Mouse (Mus musculus) CH12.LX (cell line): ENCODE data around the gene Prickle2. TPM values are rescaled to one million over a fixed set of nuclear protein-coding genes. Genes with fewer than 3 reads are reported as not detected.

Experiments used
- DNase-seq: peaks from one replicate; pipeline ENCODE4 v3.0.0-alpha.2; 2013; ENCODE audit errors: extremely low read depth
- H3K27ac ChIP-seq: 2 replicates; pipeline ENCODE4 v1.5.1; 2012; ENCODE audit warnings: low read depth, mild to moderate bottlenecking, control low read depth, moderate library complexity; ENCODE audit not compliant: insufficient read depth
- H3K27me3 ChIP-seq: replicated peaks from 2 replicates; pipeline ENCODE3; 2012; ENCODE audit warnings: inconsistent platforms
- H3K36me3 ChIP-seq, 2 experiments: replicated peaks in 1 of 2; 2 replicates each; pipeline versions ENCODE3 to v1.6.1; 2012; ENCODE audit warnings: inconsistent platforms in 1 of 2, low read length in 1 of 2, mild to moderate bottlenecking in 1 of 2, mixed read lengths in 1 of 2, moderate library complexity in 1 of 2; ENCODE audit not compliant: control insufficient read depth in 1 of 2, insufficient read depth in 1 of 2
- H3K4me1 ChIP-seq, 2 experiments: 2 replicates each; pipeline ENCODE4 v1.6.1; 2012; ENCODE audit warnings: inconsistent platforms in 1 of 2, moderate library complexity in 1 of 2; ENCODE audit not compliant: insufficient read depth in 2 of 2, control insufficient read depth in 1 of 2
- H3K4me2 ChIP-seq: 2 replicates; pipeline ENCODE4 v1.6.1; 2012; ENCODE audit warnings: low read depth, mild to moderate bottlenecking, control low read depth; ENCODE audit not compliant: poor library complexity, insufficient read depth, severe bottlenecking
- H3K4me3 ChIP-seq, 3 experiments: fragments of 150-350 bp in 1 of 3; sonication (generic) in 1 of 3; replicated peaks in 1 of 3; 2 replicates each; pipeline versions ENCODE3 to v1.5.1; 2011 to 2012; ENCODE audit warnings: low read depth in 2 of 3, low read length in 2 of 3, mild to moderate bottlenecking in 2 of 3, moderate library complexity in 2 of 3, control low read depth in 1 of 3, improper control_type of control experiment in 1 of 3, inconsistent platforms in 1 of 3, mixed read lengths in 1 of 3; ENCODE audit not compliant: poor library complexity in 1 of 3
- H3K79me2 ChIP-seq: replicated peaks from 2 replicates; pipeline ENCODE4 v1.6.1; 2012; ENCODE audit warnings: mild to moderate bottlenecking, moderate library complexity; ENCODE audit not compliant: control insufficient read depth, poor library complexity, insufficient read depth, severe bottlenecking; ENCODE audit errors: extremely low read depth
- H3K9ac ChIP-seq: 2 replicates; pipeline ENCODE4 v1.6.1; 2012; ENCODE audit warnings: low read depth, mild to moderate bottlenecking, control low read depth, moderate library complexity; ENCODE audit not compliant: insufficient read depth
- H3K9me3 ChIP-seq: replicated peaks from 2 replicates; pipeline ENCODE3; 2012; ENCODE audit warnings: low read length, inconsistent platforms, mixed read lengths
- CTCF ChIP-seq, 2 experiments: IDR thresholded peaks in 1 of 2; conservative IDR thresholded peaks in 1 of 2; 2 replicates each; pipeline ENCODE4 v1.5.1; 2011 to 2012; ENCODE audit warnings: low read depth in 2 of 2, low read length in 2 of 2, improper control_type of control experiment in 1 of 2, inconsistent platforms in 1 of 2, mild to moderate bottlenecking in 1 of 2, moderate library complexity in 1 of 2
- ELF1 ChIP-seq: IDR thresholded peaks from 2 replicates; pipeline ENCODE4 v1.6.1; 2014; ENCODE audit warnings: low read depth, mild to moderate bottlenecking, inconsistent platforms, low read length, improper control_type of control experiment
- GABPA ChIP-seq: IDR thresholded peaks from 2 replicates; pipeline ENCODE4 v1.6.1; 2012; ENCODE audit warnings: low read depth, low read length, improper control_type of control experiment, inconsistent platforms; ENCODE audit not compliant: insufficient replicate concordance
- MAFK ChIP-seq: IDR thresholded peaks from 2 replicates; pipeline ENCODE4 v1.6.1; 2011; ENCODE audit warnings: low read length, improper control_type of control experiment; ENCODE audit not compliant: insufficient replicate concordance
- MAX ChIP-seq: IDR thresholded peaks from 2 replicates; pipeline ENCODE4 v1.6.1; 2011; ENCODE audit warnings: low read length, improper control_type of control experiment
- MXI1 ChIP-seq: IDR thresholded peaks from 2 replicates; pipeline ENCODE4 v1.6.1; 2011; ENCODE audit warnings: mild to moderate bottlenecking, low read depth, low read length, improper control_type of control experiment
- MYC ChIP-seq: IDR thresholded peaks from 2 replicates; pipeline ENCODE4 v1.6.1; 2011; ENCODE audit warnings: low read depth, mild to moderate bottlenecking, improper control_type of control experiment, low read length
- SMC3 ChIP-seq: IDR thresholded peaks from 2 replicates; pipeline ENCODE4 v1.6.1; 2011; ENCODE audit warnings: low read depth, low read length, improper control_type of control experiment
- TBP ChIP-seq: conservative IDR thresholded peaks from 2 replicates; pipeline ENCODE4 v1.6.1; 2011; ENCODE audit warnings: low read depth, low read length, improper control_type of control experiment
- TCF12 ChIP-seq: IDR thresholded peaks from 2 replicates; pipeline ENCODE4 v1.6.1; 2014; ENCODE audit warnings: low read depth, mild to moderate bottlenecking, inconsistent platforms, low read length, improper control_type of control experiment
- ZC3H11A ChIP-seq: IDR thresholded peaks from 2 replicates; pipeline ENCODE4 v1.6.1; 2012; ENCODE audit warnings: low read depth, mild to moderate bottlenecking, inconsistent platforms, low read length, improper control_type of control experiment
- ZKSCAN1 ChIP-seq: IDR thresholded peaks from 2 replicates; pipeline ENCODE4 v1.6.1; 2012; ENCODE audit warnings: low read depth, inconsistent platforms, low read length, improper control_type of control experiment, borderline replicate concordance
- ZMIZ1 ChIP-seq: IDR thresholded peaks from 2 replicates; pipeline ENCODE4 v1.6.1; 2012; ENCODE audit warnings: low read depth, mild to moderate bottlenecking, inconsistent platforms, low read length, improper control_type of control experiment
- ZNF384 ChIP-seq: IDR thresholded peaks from 2 replicates; pipeline ENCODE4 v1.6.1; 2012; ENCODE audit warnings: low read depth, low read length, improper control_type of control experiment, inconsistent platforms
- dilution Hi-C: fragments of 300-500 bp; cut with MboI; formaldehyde crosslinking; loops from 2 replicates; pipeline ENCODE4 v1.14.3; 2020; ENCODE audit warnings: low sequenced_read_pairs; ENCODE audit not compliant: extremely low pct_unique_long_range_greater_than_20kb, extremely low pct_ligation_motif_present
- in situ Hi-C: fragments of 300-500 bp; cut with MboI; formaldehyde crosslinking; loops from 3 replicates; pipeline ENCODE4 v1.14.3; 2019; ENCODE audit warnings: low sequenced_read_pairs, low pct_ligation_motif_present, low pct_unique_long_range_greater_than_20kb, mixed read lengths
- polyA plus RNA-seq: library from polyadenylated mRNA; unstranded; fragments of >175 nt; gene quantifications from 2 replicates; pipeline ENCODE4 v1.2.1, GENCODE M21; 2012; ENCODE audit warnings: low read depth; ENCODE audit not compliant: insufficient read length
- total RNA-seq, 2 experiments: library from RNA; depleted of rRNA; stranded (reverse); fragments of 300-350 nt in 1 of 2; fragments of >200 nt in 1 of 2; gene quantifications; 2 replicates each; pipeline ENCODE4 v1.2.3; 2012 to 2014

Prickle2 gene
- total and polyA plus RNA-seq, 3 experiments = not detected

- Histone ChIP-seq H3K36me3 (no peaks in the 10 kb centered on the region), H3K4me2 (no peak overlapping the region), H3K4me3 (no peak overlapping the region), H3K4me1 (no peaks in the 10 kb centered on the region), H3K27ac (no peak overlapping the region), H3K27me3 (no peaks in the 10 kb centered on the region), H3K9me3 (peaks cover 54% of the 10 kb centered on the region), H3K9ac (no peak overlapping the region), H3K79me2 (no peaks in the 10 kb centered on the region)
- no peak for TF ChIP-seq ZNF384
- dilution Hi-C loops (no loop called here), in situ Hi-C loops (no loop called here)
- no peak for DNase-seq
Observed at GRCm38 (mm10) chr6:92733651-92734050, 27.7 kb upstream of the Prickle2 start.

GRCm38 (mm10) chr6:92728514-92728913 is 22.6 kb upstream of the Prickle2 start:
- TF ChIP-seq SMC3 (no peak), MXI1 (no peak), ZKSCAN1 (no peak), TBP (no peak), MYC (no peak), ZC3H11A (no peak), ZNF384 (no peak), TCF12 (no peak), GABPA (no peak), MAX (no peak), ELF1 (no peak), CTCF (conservative IDR thresholded peaks at IDR 0.05 in 1 of 2, IDR thresholded peaks at IDR 0.05 in 1 of 2; ENCODE audit: low read depth in 2 of 2, low read length in 2 of 2) (no peak), MAFK (no peak), ZMIZ1 (no peak)
- TF ChIP-seq, all 38 proteins: peak for 0
- Histone ChIP-seq H3K9me3 (peaks cover 64% of the 10 kb centered on the region), H3K9ac (no peak overlapping the region), H3K27ac (no peak overlapping the region), H3K36me3 (no peaks in the 10 kb centered on the region), H3K4me1 (no peaks in the 10 kb centered on the region), H3K4me2 (no peak overlapping the region), H3K79me2 (no peaks in the 10 kb centered on the region), H3K4me3 (no peak overlapping the region), H3K27me3 (no peaks in the 10 kb centered on the region)
- DNase-seq = no peak
- in situ Hi-C loops = no loop called here
- dilution Hi-C loops = no loop called here

GRCm38 (mm10) chr6:92728084-92728483 is 22.1 kb upstream of the Prickle2 start:
- Histone ChIP-seq H3K79me2 (no peaks in the 10 kb centered on the region), H3K9ac (no peak overlapping the region), H3K4me1 (no peaks in the 10 kb centered on the region), H3K9me3 (peaks cover 65% of the 10 kb centered on the region), H3K4me3 (no peak overlapping the region), H3K4me2 (no peak overlapping the region), H3K27me3 (no peaks in the 10 kb centered on the region), H3K27ac (no peak overlapping the region), H3K36me3 (no peaks in the 10 kb centered on the region)
- no peak for TF ChIP-seq ZNF384
- TF ChIP-seq CTCF (conservative IDR thresholded peaks at IDR 0.05 in 1 of 2, IDR thresholded peaks at IDR 0.05 in 1 of 2; ENCODE audit: low read depth in 2 of 2, low read length in 2 of 2) = peak in 1 of 2 experiments; percentile 11; a peak in 1 of 4 replicates
- peak; percentile 0 for DNase-seq
- dilution Hi-C loops = no loop called here
- in situ Hi-C loops = no loop called here
